Mouse (Mus musculus): Measurements from ENCODE around the gene C530025M09Rik. TPM values are rescaled to one million over a fixed set of nuclear protein-coding genes. Genes with fewer than 3 reads are reported as not detected.

C530025M09Rik gene
- not detected in 2 replicates for polyA plus RNA-seq (2015; fragmentation: Nextera tagmentation; extraction: Ambion mirVana)

DNA sequence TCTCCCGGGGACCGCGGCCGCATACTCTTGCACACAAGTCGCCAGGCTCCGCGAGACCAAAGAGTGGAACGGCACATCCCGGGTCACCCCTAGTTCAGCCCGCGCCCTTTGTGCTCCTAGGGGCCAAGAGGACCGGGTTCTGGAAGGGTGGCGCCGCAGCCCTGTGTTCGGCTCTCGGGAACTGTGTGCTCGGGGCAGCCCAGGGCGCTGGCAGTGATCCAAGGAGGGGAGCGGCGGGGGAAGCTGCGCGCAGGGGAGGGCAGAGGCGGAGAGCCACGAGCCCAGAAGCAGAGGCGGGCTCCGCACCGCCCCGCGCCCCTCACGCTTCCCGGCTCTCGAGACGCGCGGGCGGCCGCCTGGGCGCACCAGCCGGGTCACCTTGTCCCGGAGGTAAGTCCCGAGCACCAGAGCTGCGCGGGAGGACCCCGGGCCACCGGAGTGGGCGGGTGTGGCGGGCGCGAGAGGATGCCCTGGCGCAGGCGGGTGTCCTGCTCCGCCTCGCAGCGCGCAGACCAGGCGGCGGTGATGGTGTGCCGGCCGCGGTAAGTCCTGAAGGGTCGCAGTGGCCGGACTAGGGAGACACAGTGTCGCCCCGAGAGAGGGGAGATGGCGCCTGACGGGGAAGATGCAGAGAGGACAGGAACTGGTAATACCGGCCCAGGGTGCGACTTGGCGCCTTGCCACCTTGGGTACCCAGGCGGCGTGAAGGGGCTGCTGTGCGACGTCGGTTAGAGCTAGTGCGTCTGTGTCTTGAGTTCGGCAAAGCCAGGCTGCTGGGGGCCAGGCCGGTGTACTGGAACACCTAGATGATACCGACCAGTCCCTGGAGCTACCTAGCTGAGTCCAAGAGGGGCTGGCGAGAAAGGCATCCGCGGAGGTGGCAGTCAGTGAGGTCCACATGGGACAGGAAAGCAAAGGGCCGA, at the start of gene C530025M09Rik:
Gene C530025M09Rik, minus strand, starts transcription at position 678 of the 923 bp plus-strand sequence.

DNA sequence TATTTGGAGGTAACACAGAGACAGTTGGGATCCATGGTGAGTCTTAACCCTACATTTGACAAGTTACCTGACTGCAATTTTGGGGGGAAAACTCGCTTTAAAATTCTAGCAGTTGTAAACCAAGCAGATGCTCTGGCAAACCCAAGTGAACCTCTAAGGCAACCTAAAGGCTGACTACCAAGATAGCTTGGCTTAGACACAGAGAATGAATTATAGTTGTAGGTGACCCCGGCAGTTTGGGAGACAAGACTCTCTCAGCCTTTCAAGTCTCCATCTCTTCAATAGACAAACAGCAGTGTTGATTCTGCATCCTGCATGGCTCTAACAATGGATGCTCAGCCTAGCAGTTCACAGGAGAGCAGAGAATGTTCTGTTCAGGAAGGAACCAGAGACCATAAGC, 2.1 kb downstream of the C530025M09Rik start, which contains the start of gene Syndig1:
Gene Syndig1, plus strand, starts transcription at position 301 of the 400 bp plus-strand sequence.

Other genes starting within 250 kb of the C530025M09Rik start
- 0.21 and 0.26 TPM in 2 replicates for gene Syndig1, start 2.0 kb downstream of the C530025M09Rik start, polyA plus RNA-seq (2015; fragmentation: Nextera tagmentation; extraction: Ambion mirVana)

Data from skeletal muscle tissue, postnatal 0 days (tissue).